Mouse (Mus musculus): Measurements from ENCODE around the gene Tmed8. TPM values are rescaled to one million over a fixed set of nuclear protein-coding genes. Genes with fewer than 3 reads are reported as not detected.
"Not testable (repeated sequence)": the region's sequence is repeated elsewhere in the genome, so short reads cannot be mapped to it uniquely, and the experiment has no call there.

The Tmed8 gene
- polyA plus RNA-seq, 1 experiment from 2014 or later = 5.2 TPM

- 78% methylated on average over 4 of the region's 4 CpGs for WGBS
- ATAC-seq (ENCODE audit: low FRiP score, low read depth); H3K9ac ChIP-seq; H3K27me3 ChIP-seq; H3K27ac ChIP-seq (replicated peaks); H3K4me1 ChIP-seq (replicated peaks); H3K4me2 ChIP-seq; H3K9me3 ChIP-seq; H3K4me3 ChIP-seq; H3K36me3 ChIP-seq: not testable (repeated sequence)
Observed at GRCm38 (mm10) chr12:87154448-87154847, 45.8 kb downstream of the Tmed8 start.

DNA sequence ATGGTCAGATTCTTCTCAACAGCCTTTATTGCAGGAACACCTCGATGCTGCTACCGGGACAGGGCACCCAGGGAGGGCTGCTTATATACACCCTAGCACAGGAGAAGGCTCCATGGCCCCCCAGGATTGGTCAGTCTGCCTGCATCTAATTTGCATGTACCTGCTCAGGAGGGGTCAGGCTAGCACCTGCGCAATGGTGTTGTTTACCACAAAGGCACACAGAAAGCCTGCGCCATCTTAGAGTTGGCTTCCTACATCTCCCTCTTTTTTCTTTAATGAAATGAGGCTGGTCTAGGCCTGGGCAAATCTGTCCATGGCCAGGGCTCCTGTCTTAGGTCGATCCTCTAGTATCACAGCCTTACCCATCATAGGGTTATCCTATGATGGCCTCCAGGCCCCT lies 50.8 kb downstream of the Tmed8 start:
- Histone ChIP-seq H3K9me3 (no peaks in the 10 kb centered on the region), H3K4me3 (no peak overlapping the region), H3K4me2 (no peak overlapping the region), H3K4me1 (replicated peaks) (peaks cover 21% of the 10 kb centered on the region), H3K27ac (replicated peaks) (no peak overlapping the region), H3K9ac (no peak overlapping the region), H3K36me3 (no peaks in the 10 kb centered on the region), H3K27me3 (no peaks in the 10 kb centered on the region)
- WGBS = 98% methylated on average over 5 of the region's 5 CpGs
- no peak for ATAC-seq (ENCODE audit: low FRiP score, low read depth)

DNA sequence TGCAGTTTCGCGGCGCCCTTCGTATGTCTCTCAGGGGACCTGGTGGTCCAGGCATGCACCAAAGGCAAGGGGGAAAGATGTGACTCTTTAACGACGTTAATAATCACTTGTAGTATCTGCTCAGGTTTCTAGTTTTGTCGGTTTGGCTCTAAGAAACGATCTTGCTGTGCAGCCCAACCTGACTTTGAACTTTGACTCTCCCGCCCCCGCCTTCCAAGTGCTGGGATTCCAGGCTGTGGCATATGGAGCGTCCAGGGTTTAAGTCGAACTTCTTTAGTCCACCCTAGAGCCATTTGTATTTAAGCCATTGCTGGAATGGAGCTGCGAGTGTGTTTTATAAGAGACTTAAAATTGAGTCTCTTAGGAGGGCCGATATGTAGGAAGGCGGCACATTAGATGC lies 52.1 kb downstream of the Tmed8 start:
- H3K9me3 ChIP-seq = no peaks in the 10 kb centered on the region
- H3K27ac ChIP-seq (replicated peaks) = peak overlapping the region; percentile 99
- no peak for ATAC-seq (ENCODE audit: low FRiP score, low read depth)
- H3K4me3 ChIP-seq = peak overlapping the region; percentile 80
- H3K4me1 ChIP-seq (replicated peaks) = peaks cover 21% of the 10 kb centered on the region
- H3K36me3 ChIP-seq = no peaks in the 10 kb centered on the region
- H3K4me2 ChIP-seq = peak overlapping the region; percentile 71
- H3K27me3 ChIP-seq = no peaks in the 10 kb centered on the region
- peak overlapping the region; percentile 82 for H3K9ac ChIP-seq
- 17% methylated on average over 15 of the region's 15 CpGs for WGBS

DNA sequence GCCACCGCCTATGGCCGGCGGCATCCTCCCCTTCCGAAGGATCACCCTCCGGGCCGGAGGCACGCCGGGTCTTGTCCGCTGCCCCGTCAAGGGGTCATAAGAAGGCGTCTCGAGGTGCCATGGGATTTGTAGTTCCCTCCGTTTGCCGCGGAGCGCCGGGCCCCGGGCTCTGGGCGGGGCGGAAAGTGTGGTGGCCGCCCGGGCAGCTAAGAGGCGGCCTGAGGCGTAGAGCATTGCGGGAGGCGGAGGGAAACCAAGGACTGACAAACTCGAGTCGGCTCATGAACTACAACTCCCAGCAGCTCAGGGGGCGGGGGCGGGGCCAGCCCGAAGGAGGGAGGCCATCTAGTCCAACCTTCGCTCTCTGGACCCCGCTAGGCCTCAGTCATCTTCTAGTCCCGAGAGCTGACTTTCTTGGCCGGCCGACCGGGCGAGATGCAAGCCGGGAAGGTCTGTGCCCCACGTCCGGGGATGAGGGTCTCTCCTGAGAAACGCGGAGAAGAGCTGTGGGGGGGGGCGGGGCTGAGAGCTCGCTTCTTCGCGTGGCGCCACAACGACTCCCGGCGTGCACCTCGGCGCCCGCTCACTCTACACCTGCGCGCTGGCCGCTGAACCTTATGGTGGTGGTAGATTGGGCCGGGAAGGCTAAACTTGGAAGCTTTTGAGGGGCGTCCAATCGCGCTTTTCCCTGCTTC lies 52.7 kb downstream of the Tmed8 start, which contains the start of gene Pomt2:
Gene Pomt2, minus strand, starts transcription at position 574 of the 695 bp plus-strand sequence.
- H3K36me3 ChIP-seq = no peaks in the 10 kb centered on the region
- H3K9ac ChIP-seq = peak within 1 kb of the TSS; percentile 82
- peak within 1 kb of the TSS; percentile 71 for H3K4me2 ChIP-seq
- whole genome bisulfite sequencing = under 1% methylated on average over 59 of the region's 61 CpGs
- H3K27me3 ChIP-seq = no peaks in the 10 kb centered on the region
- H3K9me3 ChIP-seq = no peaks in the 10 kb centered on the region
- H3K4me1 ChIP-seq (replicated peaks) = peaks cover 21% of the 10 kb centered on the region
- H3K4me3 ChIP-seq = peak within 1 kb of the TSS; percentile 80
- ATAC-seq (ENCODE audit: low FRiP score, low read depth) = peak; percentile 97
- peak within 1 kb of the TSS; percentile 99 for H3K27ac ChIP-seq (replicated peaks)

DNA sequence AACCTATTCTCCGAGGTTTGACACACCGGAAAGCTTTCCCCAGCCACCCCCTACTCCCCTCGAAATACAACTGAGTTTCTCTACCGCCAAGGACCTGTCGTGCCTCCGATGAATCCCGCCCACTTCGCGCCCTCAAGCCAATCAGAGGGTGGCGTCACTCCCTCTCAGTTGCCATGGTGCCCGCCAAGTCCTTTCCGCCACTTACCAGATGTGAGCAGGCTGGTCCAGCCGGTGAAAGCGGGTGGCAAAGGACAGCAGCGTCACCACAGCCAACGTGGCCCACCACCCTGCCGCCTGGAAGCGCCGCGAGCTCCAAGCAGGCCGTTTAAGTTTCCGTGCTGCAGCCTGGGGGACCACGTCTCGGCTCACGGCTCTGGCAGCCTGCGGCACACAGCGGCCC lies 53.3 kb downstream of the Tmed8 start, which contains the start of gene Gstz1:
Gene Gstz1, plus strand, starts transcription at position 200 of the 400 bp plus-strand sequence.
- under 1% methylated on average over 27 of the region's 27 CpGs for WGBS

DNA sequence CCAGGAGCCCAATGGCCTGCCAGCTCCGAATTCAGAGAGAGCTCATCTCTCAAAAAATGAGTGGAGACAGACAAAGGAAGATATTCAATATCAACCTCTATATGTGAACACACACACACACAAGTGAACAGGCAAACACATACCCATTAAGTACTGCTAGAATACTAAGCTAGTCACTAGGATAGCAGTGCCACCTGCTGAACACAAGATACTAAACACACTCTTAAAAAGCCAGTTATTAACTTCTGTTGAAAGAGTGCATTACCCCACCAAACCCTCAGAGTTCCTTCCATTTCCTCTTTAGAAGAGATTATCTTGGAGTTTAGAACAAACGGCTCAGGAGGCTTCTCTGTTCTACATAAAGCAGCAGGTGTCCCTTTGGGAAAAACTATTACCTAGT lies 58.1 kb downstream of the Tmed8 start:
- Histone ChIP-seq H3K9me3 (no peaks in the 10 kb centered on the region), H3K4me2 (no peak overlapping the region), H3K4me1 (replicated peaks) (peaks cover 24% of the 10 kb centered on the region), H3K36me3 (peaks cover 3% of the 10 kb centered on the region; the same call in 1 of the 2 replicates), H3K27me3 (no peaks in the 10 kb centered on the region), H3K4me3 (no peak overlapping the region), H3K9ac (no peak overlapping the region), H3K27ac (replicated peaks) (no peak overlapping the region)
- no peak for ATAC-seq (ENCODE audit: low FRiP score, low read depth)
- 76% methylated on average over 2 of the region's 2 CpGs for WGBS

More for the DNA sequence above, 53.3 kb downstream of the Tmed8 start, which contains the start of gene Gstz1:
- Histone ChIP-seq H3K4me2 (peak within 1 kb of the TSS; percentile 71), H3K9ac (peak within 1 kb of the TSS; percentile 82), H3K27me3 (no peaks in the 10 kb centered on the region), H3K9me3 (no peaks in the 10 kb centered on the region), H3K36me3 (no peaks in the 10 kb centered on the region), H3K4me1 (replicated peaks) (peaks cover 21% of the 10 kb centered on the region), H3K27ac (replicated peaks) (peak within 1 kb of the TSS; percentile 99), H3K4me3 (peak within 1 kb of the TSS; percentile 80)
- peak; percentile 88 for ATAC-seq (ENCODE audit: low FRiP score, low read depth)

DNA sequence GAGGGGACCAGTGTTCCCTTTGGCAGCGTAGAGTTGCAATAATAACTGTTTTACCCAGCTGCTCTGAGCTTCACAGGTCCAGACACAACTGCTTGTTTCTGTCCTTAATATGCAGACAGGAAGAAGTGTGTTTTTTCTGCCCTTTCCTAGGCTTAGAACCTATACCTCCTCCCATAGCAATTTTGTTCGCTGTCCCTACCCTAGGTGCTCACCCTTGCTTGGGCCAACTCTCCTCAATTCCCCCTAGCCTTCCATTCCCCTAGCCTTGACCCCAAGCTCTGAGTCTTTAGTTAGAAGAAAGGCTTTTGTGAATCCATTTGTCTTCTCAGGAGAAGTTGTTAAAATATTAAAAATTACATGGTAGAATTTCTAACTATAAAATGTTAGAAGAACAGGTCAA lies 61.5 kb downstream of the Tmed8 start:
- no peak overlapping the region for H3K4me2 ChIP-seq
- peaks cover 13% of the 10 kb centered on the region; the same call in 1 of the 2 replicates for H3K36me3 ChIP-seq
- H3K27me3 ChIP-seq = no peaks in the 10 kb centered on the region
- H3K27ac ChIP-seq (replicated peaks) = 0 out of 2 replicates have a peak overlapping the region, but pooled peaks have one; percentile 29
- no peak for ATAC-seq (ENCODE audit: low FRiP score, low read depth)
- 45% methylated on average over 2 of the region's 2 CpGs for WGBS
- no peaks in the 10 kb centered on the region for H3K9me3 ChIP-seq
- H3K9ac ChIP-seq = no peak overlapping the region
- peaks cover 11% of the 10 kb centered on the region; the same call in 1 of the 2 replicates for H3K4me1 ChIP-seq (replicated peaks)
- H3K4me3 ChIP-seq = no peak overlapping the region

- 27% methylated on average over 2 of the region's 2 CpGs for WGBS
- ATAC-seq (ENCODE audit: low FRiP score, low read depth) = peak; percentile 38; the same call in 1 of the 2 replicates
- H3K9me3 ChIP-seq = no peaks in the 10 kb centered on the region
- H3K9ac ChIP-seq = no peak overlapping the region
- H3K4me1 ChIP-seq (replicated peaks) = peaks cover 11% of the 10 kb centered on the region; the same call in 1 of the 2 replicates
- no peak overlapping the region for H3K4me2 ChIP-seq
- no peak overlapping the region for H3K4me3 ChIP-seq
- H3K27ac ChIP-seq (replicated peaks) = peak overlapping the region; percentile 6; the same call in 1 of the 2 replicates
- H3K27me3 ChIP-seq = no peaks in the 10 kb centered on the region
- peaks cover 16% of the 10 kb centered on the region; the same call in 1 of the 2 replicates for H3K36me3 ChIP-seq
Observed at GRCm38 (mm10) chr12:87138342-87138701, 61.9 kb downstream of the Tmed8 start.

- Histone ChIP-seq H3K4me3 (no peak overlapping the region), H3K4me2 (no peak overlapping the region), H3K9ac (no peak overlapping the region), H3K27me3 (no peaks in the 10 kb centered on the region), H3K4me1 (replicated peaks) (peaks cover 11% of the 10 kb centered on the region; the same call in 1 of the 2 replicates), H3K36me3 (peaks cover 21% of the 10 kb centered on the region), H3K9me3 (no peaks in the 10 kb centered on the region), H3K27ac (replicated peaks) (peak overlapping the region; percentile 6; the same call in 1 of the 2 replicates)
- peak; percentile 63; the same call in 1 of the 2 replicates for ATAC-seq (ENCODE audit: low FRiP score, low read depth)
- WGBS = 53% methylated on average over 15 of the region's 15 CpGs
Observed at GRCm38 (mm10) chr12:87137439-87138341, 62.6 kb downstream of the Tmed8 start.

- ATAC-seq (ENCODE audit: low FRiP score, low read depth) = no peak
- no peak overlapping the region for H3K9ac ChIP-seq
- no peak overlapping the region for H3K27ac ChIP-seq (replicated peaks)
- H3K27me3 ChIP-seq = no peaks in the 10 kb centered on the region
- peaks cover 5% of the 10 kb centered on the region; the same call in 1 of the 2 replicates for H3K4me1 ChIP-seq (replicated peaks)
- H3K4me2 ChIP-seq = no peak overlapping the region
- peaks cover 37% of the 10 kb centered on the region for H3K36me3 ChIP-seq
- H3K4me3 ChIP-seq = no peak overlapping the region
- WGBS = 98% methylated on average over 9 of the region's 9 CpGs
- no peaks in the 10 kb centered on the region for H3K9me3 ChIP-seq
Observed at GRCm38 (mm10) chr12:87132784-87133183, 67.5 kb downstream of the Tmed8 start.

DNA sequence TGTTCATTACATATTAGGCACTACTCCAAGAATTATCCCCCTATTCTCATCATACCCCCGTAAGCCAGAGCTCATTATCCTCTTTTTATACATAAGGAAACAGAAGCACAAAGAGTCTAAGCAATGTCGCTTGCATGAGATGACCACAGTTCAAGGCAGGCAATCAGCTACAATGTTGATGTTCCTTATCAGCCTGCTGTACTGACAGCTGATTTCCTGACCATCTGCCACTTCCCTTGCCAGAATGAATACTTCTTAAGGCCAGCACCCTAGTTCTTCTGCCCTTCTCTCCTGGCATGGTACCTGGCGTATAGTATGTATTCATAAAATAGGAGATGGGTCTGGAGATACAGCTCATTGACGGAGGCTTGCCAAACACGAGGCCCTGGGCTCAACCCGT lies 68.0 kb downstream of the Tmed8 start:
- no peak for ATAC-seq (ENCODE audit: low FRiP score, low read depth)
- no peak overlapping the region for H3K27ac ChIP-seq (replicated peaks)
- peaks cover 35% of the 10 kb centered on the region for H3K36me3 ChIP-seq
- H3K4me1 ChIP-seq (replicated peaks) = no peaks in the 10 kb centered on the region
- H3K4me2 ChIP-seq = no peak overlapping the region
- H3K9ac ChIP-seq = no peak overlapping the region
- WGBS = 84% methylated on average over 6 of the region's 6 CpGs
- no peak overlapping the region for H3K4me3 ChIP-seq
- no peaks in the 10 kb centered on the region for H3K27me3 ChIP-seq
- no peaks in the 10 kb centered on the region for H3K9me3 ChIP-seq

- ATAC-seq (ENCODE audit: low FRiP score, low read depth) = no peak
- WGBS = 52% methylated on average over 3 of the region's 3 CpGs
- H3K4me3 ChIP-seq = no peak overlapping the region
- no peaks in the 10 kb centered on the region for H3K9me3 ChIP-seq
- no peak overlapping the region for H3K4me2 ChIP-seq
- H3K27ac ChIP-seq (replicated peaks) = no peak overlapping the region
- peaks cover 29% of the 10 kb centered on the region for H3K36me3 ChIP-seq
- H3K4me1 ChIP-seq (replicated peaks) = no peaks in the 10 kb centered on the region
- no peaks in the 10 kb centered on the region for H3K27me3 ChIP-seq
- no peak overlapping the region for H3K9ac ChIP-seq
Observed at GRCm38 (mm10) chr12:87131619-87132018, 68.6 kb downstream of the Tmed8 start.
